Mouse (Mus musculus): ENCODE data around the gene Smok2a. TPM values are rescaled to one million over a fixed set of nuclear protein-coding genes. Genes with fewer than 3 reads are reported as not detected.
"Not testable (repeated sequence)": the region's sequence is repeated elsewhere in the genome, so short reads cannot be mapped to it uniquely, and the experiment has no call there.

Gene Smok2a
- polyA plus RNA-seq (2014; fragmentation: Nextera tagmentation; extraction: Ambion mirVana): not detected in 2 replicates

GRCm38 (mm10) chr17:13220888-13221287 lies at the start of gene Smok2a:
Smok2a (plus strand) TSS chr17:13221188.
- H3K27ac ChIP-seq (ENCODE audit: low read depth, low read length): no peak within 1 kb of the TSS
- H3K9me3 ChIP-seq (replicated peaks; ENCODE audit: control insufficient read depth, low read length): peaks cover 78% of the 10 kb centered on the region
- H3K4me2 ChIP-seq (ENCODE audit: low read length): no peak within 1 kb of the TSS
- H3K36me3 ChIP-seq (ENCODE audit: control insufficient read depth, insufficient read depth, low read length): no peaks in the 10 kb centered on the region
- H3K9ac ChIP-seq (ENCODE audit: low read length): no peak within 1 kb of the TSS
- H3K4me3 ChIP-seq (ENCODE audit: low read depth, low read length): no peak within 1 kb of the TSS
- ATAC-seq: no peak
- no peak for DNase-seq (ENCODE audit: low spot score)
- H3K4me1 ChIP-seq (ENCODE audit: control insufficient read depth, insufficient read depth, low read length): no peaks in the 10 kb centered on the region
- 90% methylated on average over 3 of the region's 3 CpGs for WGBS
- no peaks in the 10 kb centered on the region for H3K27me3 ChIP-seq (replicated peaks; ENCODE audit: control insufficient read depth, insufficient read depth, low read length)

GRCm38 (mm10) chr17:13173578-13173977 lies 47.4 kb upstream of the Smok2a start:
- H3K27me3 ChIP-seq (replicated peaks; ENCODE audit: control insufficient read depth, insufficient read depth, low read length); H3K9me3 ChIP-seq (replicated peaks; ENCODE audit: control insufficient read depth, low read length); ATAC-seq; H3K36me3 ChIP-seq (ENCODE audit: control insufficient read depth, insufficient read depth, low read length); H3K4me3 ChIP-seq (ENCODE audit: low read depth, low read length); H3K9ac ChIP-seq (ENCODE audit: low read length); DNase-seq (ENCODE audit: low spot score); H3K4me1 ChIP-seq (ENCODE audit: control insufficient read depth, insufficient read depth, low read length); H3K27ac ChIP-seq (ENCODE audit: low read depth, low read length); H3K4me2 ChIP-seq (ENCODE audit: low read length): not testable (repeated sequence)
- 90% methylated on average over 6 of the region's 6 CpGs for WGBS

GRCm38 (mm10) chr17:13174029-13174428 lies 47.0 kb upstream of the Smok2a start:
- H3K4me2 ChIP-seq (ENCODE audit: low read length); H3K9ac ChIP-seq (ENCODE audit: low read length); H3K27me3 ChIP-seq (replicated peaks; ENCODE audit: control insufficient read depth, insufficient read depth, low read length); H3K4me1 ChIP-seq (ENCODE audit: control insufficient read depth, insufficient read depth, low read length); ATAC-seq; H3K36me3 ChIP-seq (ENCODE audit: control insufficient read depth, insufficient read depth, low read length); H3K4me3 ChIP-seq (ENCODE audit: low read depth, low read length); H3K27ac ChIP-seq (ENCODE audit: low read depth, low read length); H3K9me3 ChIP-seq (replicated peaks; ENCODE audit: control insufficient read depth, low read length); DNase-seq (ENCODE audit: low spot score): not testable (repeated sequence)
- 46% methylated on average over 1 of the region's 3 CpGs for WGBS

GRCm38 (mm10) chr17:13175609-13176008 lies 45.4 kb upstream of the Smok2a start:
- not testable (repeated sequence) for H3K9ac ChIP-seq (ENCODE audit: low read length); ATAC-seq

GRCm38 (mm10) chr17:13177796-13178195 lies 43.2 kb upstream of the Smok2a start:
- not testable (repeated sequence) for ATAC-seq; H3K4me1 ChIP-seq (ENCODE audit: control insufficient read depth, insufficient read depth, low read length); H3K4me2 ChIP-seq (ENCODE audit: low read length); H3K4me3 ChIP-seq (ENCODE audit: low read depth, low read length); H3K36me3 ChIP-seq (ENCODE audit: control insufficient read depth, insufficient read depth, low read length); H3K27me3 ChIP-seq (replicated peaks; ENCODE audit: control insufficient read depth, insufficient read depth, low read length); H3K27ac ChIP-seq (ENCODE audit: low read depth, low read length); H3K9ac ChIP-seq (ENCODE audit: low read length); DNase-seq (ENCODE audit: low spot score)
- WGBS: 56% methylated on average over 1 of the region's 1 CpGs
- peaks cover 12% of the 10 kb centered on the region for H3K9me3 ChIP-seq (replicated peaks; ENCODE audit: control insufficient read depth, low read length)

More at GRCm38 (mm10) chr17:13175609-13176008, 45.4 kb upstream of the Smok2a start:
- H3K36me3 ChIP-seq (ENCODE audit: control insufficient read depth, insufficient read depth, low read length); H3K27me3 ChIP-seq (replicated peaks; ENCODE audit: control insufficient read depth, insufficient read depth, low read length); H3K27ac ChIP-seq (ENCODE audit: low read depth, low read length); H3K9me3 ChIP-seq (replicated peaks; ENCODE audit: control insufficient read depth, low read length); DNase-seq (ENCODE audit: low spot score); H3K4me1 ChIP-seq (ENCODE audit: control insufficient read depth, insufficient read depth, low read length); H3K4me3 ChIP-seq (ENCODE audit: low read depth, low read length); H3K4me2 ChIP-seq (ENCODE audit: low read length): not testable (repeated sequence)
- no CpG with 5 or more reads among the region's 1 CpGs for WGBS

- WGBS: 91% methylated on average over 4 of the region's 4 CpGs
- not testable (repeated sequence) for DNase-seq (ENCODE audit: low spot score); H3K27ac ChIP-seq (ENCODE audit: low read depth, low read length); H3K36me3 ChIP-seq (ENCODE audit: control insufficient read depth, insufficient read depth, low read length); ATAC-seq; H3K4me2 ChIP-seq (ENCODE audit: low read length); H3K4me1 ChIP-seq (ENCODE audit: control insufficient read depth, insufficient read depth, low read length); H3K4me3 ChIP-seq (ENCODE audit: low read depth, low read length); H3K27me3 ChIP-seq (replicated peaks; ENCODE audit: control insufficient read depth, insufficient read depth, low read length); H3K9ac ChIP-seq (ENCODE audit: low read length)
- peaks cover 12% of the 10 kb centered on the region for H3K9me3 ChIP-seq (replicated peaks; ENCODE audit: control insufficient read depth, low read length)
Observed at GRCm38 (mm10) chr17:13179021-13179420, 42.0 kb upstream of the Smok2a start.

GRCm38 (mm10) chr17:13180491-13180890 lies 40.5 kb upstream of the Smok2a start:
- not testable (repeated sequence) for H3K9ac ChIP-seq (ENCODE audit: low read length); ATAC-seq; H3K4me2 ChIP-seq (ENCODE audit: low read length); H3K27ac ChIP-seq (ENCODE audit: low read depth, low read length); H3K4me1 ChIP-seq (ENCODE audit: control insufficient read depth, insufficient read depth, low read length); H3K36me3 ChIP-seq (ENCODE audit: control insufficient read depth, insufficient read depth, low read length); DNase-seq (ENCODE audit: low spot score); H3K4me3 ChIP-seq (ENCODE audit: low read depth, low read length); H3K27me3 ChIP-seq (replicated peaks; ENCODE audit: control insufficient read depth, insufficient read depth, low read length)
- peaks cover 16% of the 10 kb centered on the region for H3K9me3 ChIP-seq (replicated peaks; ENCODE audit: control insufficient read depth, low read length)
- WGBS: 97% methylated on average over 5 of the region's 5 CpGs

GRCm38 (mm10) chr17:13182712-13183111 lies 38.3 kb upstream of the Smok2a start:
- DNase-seq (ENCODE audit: low spot score): not testable (repeated sequence)

GRCm38 (mm10) chr17:13184514-13184913 lies 36.5 kb upstream of the Smok2a start:
- WGBS: 94% methylated on average over 4 of the region's 5 CpGs
- H3K27ac ChIP-seq (ENCODE audit: low read depth, low read length); H3K9ac ChIP-seq (ENCODE audit: low read length); H3K4me3 ChIP-seq (ENCODE audit: low read depth, low read length); H3K36me3 ChIP-seq (ENCODE audit: control insufficient read depth, insufficient read depth, low read length); DNase-seq (ENCODE audit: low spot score); ATAC-seq; H3K4me1 ChIP-seq (ENCODE audit: control insufficient read depth, insufficient read depth, low read length); H3K4me2 ChIP-seq (ENCODE audit: low read length); H3K27me3 ChIP-seq (replicated peaks; ENCODE audit: control insufficient read depth, insufficient read depth, low read length): not testable (repeated sequence)
- H3K9me3 ChIP-seq (replicated peaks; ENCODE audit: control insufficient read depth, low read length): peaks cover 24% of the 10 kb centered on the region

More at GRCm38 (mm10) chr17:13182712-13183111, 38.3 kb upstream of the Smok2a start:
- H3K27ac ChIP-seq (ENCODE audit: low read depth, low read length); ATAC-seq; H3K4me3 ChIP-seq (ENCODE audit: low read depth, low read length); H3K9ac ChIP-seq (ENCODE audit: low read length); H3K36me3 ChIP-seq (ENCODE audit: control insufficient read depth, insufficient read depth, low read length); H3K4me2 ChIP-seq (ENCODE audit: low read length); H3K27me3 ChIP-seq (replicated peaks; ENCODE audit: control insufficient read depth, insufficient read depth, low read length); H3K4me1 ChIP-seq (ENCODE audit: control insufficient read depth, insufficient read depth, low read length): not testable (repeated sequence)
- 71% methylated on average over 2 of the region's 4 CpGs for WGBS
- H3K9me3 ChIP-seq (replicated peaks; ENCODE audit: control insufficient read depth, low read length): peaks cover 24% of the 10 kb centered on the region

All from forebrain, embryonic 14.5 days (tissue).